Comparison of ENCODE assay signal across 22 mouse cellular contexts in genomic region chr1:126806994-126807611, GRCm38 (mm10). TPM values are rescaled to one million over a fixed set of nuclear protein-coding genes. Genes with fewer than 3 reads are reported as not detected.
A peak's percentile ranks its signal among the peaks of the same experiment; 100 is the strongest.
DNase-seq lines count a peak whose midpoint lies in the region; ATAC-seq and TF ChIP-seq lines count a peak whose summit lies in the region.
"Had no signal": no experiment of that assay in that cellular context is flagged by ENCODE, and none has a peak within 500 bp of the region (broad histone marks: within the 10 kb centered on the region; RNA-seq: fewer than 3 reads in every experiment).

No protein-coding gene starts in this region.

- no peaks in the 10 kb centered on the region for H3K4me1 ChIP-seq in embryonic facial prominence, embryonic 14.5 days (ENCODE audit: control insufficient read depth, insufficient read depth, low read length)
- H3K4me1 ChIP-seq in embryonic facial prominence, embryonic 10.5 days: 0 out of 2 replicates have a peak, but pooled peaks cover 5% of the 10 kb centered on the region
- H3K4me1 ChIP-seq in heart, adult 2 months (ENCODE audit: control insufficient read depth, insufficient read depth, low read length): peaks cover 3% of the 10 kb centered on the region
- no peaks in the 10 kb centered on the region for H3K4me1 ChIP-seq in heart, embryonic 10.5 days
- H3K4me1 ChIP-seq in limb, embryonic 13.5 days: peaks cover 33% of the 10 kb centered on the region
- no peaks in the 10 kb centered on the region for H3K4me1 ChIP-seq in limb, embryonic 10.5 days
- H3K4me1 ChIP-seq: embryonic facial prominence, embryonic 15.5 days; hindbrain, embryonic 12.5 days; midbrain, embryonic 12.5 days had no signal

- 66% methylated on average over 3 of the region's 3 CpGs for WGBS in embryonic facial prominence, embryonic 14.5 days
- WGBS in embryonic facial prominence, embryonic 10.5 days: 78% methylated on average over 3 of the region's 3 CpGs
- 50% methylated on average over 3 of the region's 3 CpGs for WGBS in heart, adult 2 months
- 62% methylated on average over 3 of the region's 3 CpGs for WGBS in heart, embryonic 10.5 days
- WGBS in limb, embryonic 13.5 days: 50% methylated on average over 3 of the region's 3 CpGs
- 88% methylated on average over 3 of the region's 3 CpGs for WGBS in limb, embryonic 10.5 days

- H3K27me3 ChIP-seq in embryonic facial prominence, embryonic 14.5 days (replicated peaks; ENCODE audit: control insufficient read depth, insufficient read depth, low read length): no peaks in the 10 kb centered on the region
- no peaks in the 10 kb centered on the region for H3K27me3 ChIP-seq in embryonic facial prominence, embryonic 10.5 days (replicated peaks; ENCODE audit: low read depth, poor library complexity, severe bottlenecking)
- no peaks in the 10 kb centered on the region for H3K27me3 ChIP-seq in heart, adult 2 months (ENCODE audit: control insufficient read depth, insufficient read depth, low read length)
- no peaks in the 10 kb centered on the region for H3K27me3 ChIP-seq in heart, embryonic 10.5 days (ENCODE audit: insufficient read depth, poor library complexity, severe bottlenecking)
- no peaks in the 10 kb centered on the region for H3K27me3 ChIP-seq in limb, embryonic 13.5 days
- H3K27me3 ChIP-seq in limb, embryonic 10.5 days (ENCODE audit: low read depth, poor library complexity, severe bottlenecking): no peaks in the 10 kb centered on the region
- H3K27me3 ChIP-seq: embryonic facial prominence, embryonic 15.5 days; hindbrain, embryonic 12.5 days; midbrain, embryonic 12.5 days; neural tube, embryonic 12.5 days had no signal

- H3K4me2 ChIP-seq in embryonic facial prominence, embryonic 14.5 days (ENCODE audit: low read depth, low read length): no peak overlapping the region
- no peak overlapping the region for H3K4me2 ChIP-seq in limb, embryonic 13.5 days (replicated peaks)
- H3K4me2 ChIP-seq: embryonic facial prominence, embryonic 15.5 days; hindbrain, embryonic 12.5 days; midbrain, embryonic 12.5 days; neural tube, embryonic 12.5 days had no signal

- no peak overlapping the region for H3K4me3 ChIP-seq in embryonic facial prominence, embryonic 14.5 days (ENCODE audit: low read depth, low read length)
- H3K4me3 ChIP-seq in embryonic facial prominence, embryonic 10.5 days: no peak overlapping the region
- H3K4me3 ChIP-seq in heart, adult 2 months: no peak overlapping the region
- H3K4me3 ChIP-seq in heart, embryonic 10.5 days: no peak overlapping the region
- no peak overlapping the region for H3K4me3 ChIP-seq in limb, embryonic 13.5 days
- H3K4me3 ChIP-seq in limb, embryonic 10.5 days: no peak overlapping the region
- H3K4me3 ChIP-seq: embryonic facial prominence, embryonic 15.5 days; hindbrain, embryonic 12.5 days; midbrain, embryonic 12.5 days; neural tube, embryonic 12.5 days had no signal

- no peak overlapping the region for H3K27ac ChIP-seq in embryonic facial prominence, embryonic 14.5 days (replicated peaks; ENCODE audit: low read depth, low read length)
- no peak overlapping the region for H3K27ac ChIP-seq in embryonic facial prominence, embryonic 10.5 days (replicated peaks)
- peak overlapping the region; percentile 41 for H3K27ac ChIP-seq in heart, adult 2 months
- H3K27ac ChIP-seq in heart, embryonic 10.5 days: no peak overlapping the region
- H3K27ac ChIP-seq in limb, embryonic 13.5 days: peak overlapping the region; percentile 63; the same call in 1 of the 2 replicates
- no peak overlapping the region for H3K27ac ChIP-seq in limb, embryonic 10.5 days
- H3K27ac ChIP-seq: embryonic facial prominence, embryonic 15.5 days; hindbrain, embryonic 12.5 days; liver, embryonic 14.5 days; midbrain, embryonic 12.5 days; neural tube, embryonic 12.5 days had no signal

- no peaks in the 10 kb centered on the region for H3K9me3 ChIP-seq in embryonic facial prominence, embryonic 14.5 days (ENCODE audit: control insufficient read depth, low read length)
- H3K9me3 ChIP-seq in embryonic facial prominence, embryonic 10.5 days: no peaks in the 10 kb centered on the region
- H3K9me3 ChIP-seq in heart, embryonic 10.5 days: no peaks in the 10 kb centered on the region
- no peaks in the 10 kb centered on the region for H3K9me3 ChIP-seq in limb, embryonic 13.5 days
- no peaks in the 10 kb centered on the region for H3K9me3 ChIP-seq in limb, embryonic 10.5 days (replicated peaks)
- H3K9me3 ChIP-seq: embryonic facial prominence, embryonic 15.5 days; hindbrain, embryonic 12.5 days; midbrain, embryonic 12.5 days; neural tube, embryonic 12.5 days had no signal

- H3K79me2 ChIP-seq in heart, adult 2 months (replicated peaks; ENCODE audit: control insufficient read depth, insufficient read depth, low read length): no peaks in the 10 kb centered on the region

- DNase-seq in embryonic facial prominence, embryonic 14.5 days (ENCODE audit: low spot score): peak; percentile 18
- DNase-seq in embryonic facial prominence, embryonic 10.5 days (ENCODE audit: low spot score): no peak
- no peak for DNase-seq in heart, adult 2 months
- no peak for DNase-seq in heart, embryonic 10.5 days (ENCODE audit: low spot score)
- no peak for DNase-seq in limb, embryonic 10.5 days (ENCODE audit: low spot score)
- DNase-seq in thymus, postnatal 25 days: no peak
- no peak for DNase-seq in adrenal gland, postnatal 4 days (ENCODE audit: low spot score in 2 of 2)
- DNase-seq: cerebellum, adult 11-12 months; cerebellum, postnatal 14 days; gastrocnemius, postnatal 10 days; kidney, adult 9 months; kidney, postnatal 25 days; spleen, adult 18-20 months; thymus, postnatal 36 days had no signal

- TF ChIP-seq CTCF in heart, adult 2 months (IDR thresholded peaks at IDR 0.05): no peak

- no peaks in the 10 kb centered on the region for H3K36me3 ChIP-seq in embryonic facial prominence, embryonic 14.5 days (ENCODE audit: control insufficient read depth, insufficient read depth, low read length)
- H3K36me3 ChIP-seq in embryonic facial prominence, embryonic 10.5 days (replicated peaks): no peaks in the 10 kb centered on the region
- peaks cover 2% of the 10 kb centered on the region; the same call in 1 of the 2 replicates for H3K36me3 ChIP-seq in heart, adult 2 months (ENCODE audit: control insufficient read depth, insufficient read depth, low read length)
- H3K36me3 ChIP-seq in heart, embryonic 10.5 days: no peaks in the 10 kb centered on the region
- no peaks in the 10 kb centered on the region for H3K36me3 ChIP-seq in limb, embryonic 13.5 days
- H3K36me3 ChIP-seq in limb, embryonic 10.5 days: no peaks in the 10 kb centered on the region
- H3K36me3 ChIP-seq: embryonic facial prominence, embryonic 15.5 days; hindbrain, embryonic 12.5 days; midbrain, embryonic 12.5 days; neural tube, embryonic 12.5 days had no signal

- no peak for TF ChIP-seq POLR2A in heart, adult 2 months (IDR thresholded peaks at IDR 0.05; ENCODE audit: insufficient read depth, low read depth, low read length)

- H3K9ac ChIP-seq in embryonic facial prominence, embryonic 14.5 days (ENCODE audit: low read depth, low read length): no peak overlapping the region
- no peak overlapping the region; the same call in 1 of the 2 replicates for H3K9ac ChIP-seq in heart, adult 2 months (ENCODE audit: low read depth, low read length)
- no peak overlapping the region for H3K9ac ChIP-seq in limb, embryonic 13.5 days
- H3K9ac ChIP-seq: embryonic facial prominence, embryonic 15.5 days; hindbrain, embryonic 12.5 days; liver, embryonic 14.5 days; midbrain, embryonic 12.5 days; neural tube, embryonic 12.5 days had no signal

- intact Hi-C loops in heart, adult 2 months (cut with DNase I): loop anchor here (10.0 kb wide), 1 partner anchor 118 kb away; no protein-coding TSS in a partner anchor

- no peak for ATAC-seq in embryonic facial prominence, embryonic 14.5 days (ENCODE audit: low read depth)
- ATAC-seq in limb, embryonic 13.5 days (ENCODE audit: low FRiP score, low read depth): peak; percentile 86
- ATAC-seq: CD4-positive, CD25-positive, alpha-beta regulatory T cell, adult 4 months; lung, postnatal 0 days had no signal

- no peak for TF ChIP-seq EP300 in heart, adult 2 months (IDR thresholded peaks at IDR 0.05; ENCODE audit: insufficient read depth, low read depth, low read length)

RNA-seq across cellular contexts. Expression of gene Nckap5, which starts 23.5 kb away (rescaled TPM):
- 6.2 and 7.9 TPM in 2 replicates for polyA plus RNA-seq in embryonic facial prominence, embryonic 14.5 days (2014; fragmentation: Nextera tagmentation; extraction: Ambion mirVana)
- polyA plus RNA-seq in embryonic facial prominence, embryonic 10.5 days (2016; fragmentation: Nextera tagmentation; extraction: Ambion mirVana): 6.9 and 10.4 TPM in 2 replicates
- total RNA-seq in heart, adult 2 months (2021): 1 to 10 TPM; 6.0 to 9.6 TPM
- polyA plus RNA-seq in heart, adult 2 months (2012; rRNA removed): 2.8 and 3.4 TPM in 2 replicates
- polyA plus RNA-seq in heart, embryonic 10.5 days (2016; fragmentation: Nextera tagmentation; extraction: Ambion mirVana): 2.2 and 2.3 TPM in 2 replicates
- polyA plus RNA-seq in limb, embryonic 13.5 days (2015; fragmentation: Nextera tagmentation; extraction: Ambion mirVana): 12.2 and 13.5 TPM in 2 replicates
- 0.84 and 1.8 TPM in 2 replicates for polyA plus RNA-seq in limb, embryonic 10.5 days (2016; fragmentation: Nextera tagmentation; extraction: Ambion mirVana)
- 10 to 100 TPM; 70.3 to 75.1 TPM for total RNA-seq in adrenal gland, postnatal 4 days (2021)

Comparison
In these comparisons a context has a peak if more than half of its experiments do, and no peak if none do; other contexts are left out.
1. H3K27ac ChIP-seq: peak in heart, adult 2 months (single experiment) and limb, embryonic 13.5 days (single experiment); none in embryonic facial prominence, embryonic 14.5 days (single experiment), embryonic facial prominence, embryonic 10.5 days (single experiment), heart, embryonic 10.5 days (single experiment) and limb, embryonic 10.5 days (single experiment).